ENCODE assay signal across 20 mouse cellular contexts in the genomic region with DNA sequence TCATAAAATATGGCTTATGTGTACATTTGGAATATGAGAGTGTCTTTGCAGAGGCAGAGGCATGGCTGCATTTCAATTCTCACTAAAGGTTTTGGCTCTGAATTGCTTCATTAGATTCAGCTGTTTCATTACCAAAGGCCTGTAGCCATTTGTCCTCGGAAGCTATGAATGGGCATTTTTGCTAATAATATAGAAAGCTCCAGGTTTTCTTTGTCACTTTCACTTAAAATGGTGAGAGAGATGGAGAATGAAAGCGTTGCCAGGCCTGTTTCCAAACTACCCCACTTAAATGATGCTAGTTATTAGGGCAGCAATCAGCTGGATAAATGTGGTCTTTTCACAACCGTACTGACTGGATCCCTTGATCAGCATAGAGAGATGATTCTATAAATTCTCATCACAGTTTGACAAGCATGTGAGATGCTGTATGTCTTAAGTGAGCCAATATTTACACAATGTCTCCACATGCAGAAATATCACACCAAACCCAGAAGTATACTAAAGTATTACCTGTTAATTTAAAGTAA.
DNase-seq lines count a peak whose midpoint lies in the region; ATAC-seq and TF ChIP-seq lines count a peak whose summit lies in the region.
"Had no signal": no experiment of that assay in that cellular context is flagged by ENCODE, and none has a peak within 500 bp of the region (broad histone marks: within the 10 kb centered on the region; RNA-seq: fewer than 3 reads in every experiment).

No protein-coding gene starts in this region.

- H3K4me3 ChIP-seq in forebrain, embryonic 14.5 days (ENCODE audit: low read depth, low read length), result no peak overlapping the region
- no peak overlapping the region for H3K4me3 ChIP-seq in forebrain, embryonic 10.5 days
- no peak overlapping the region for H3K4me3 ChIP-seq in forebrain, postnatal 0 days (ENCODE audit: low read depth, low read length)
- no peak overlapping the region for H3K4me3 ChIP-seq in midbrain, embryonic 13.5 days (replicated peaks)
- H3K4me3 ChIP-seq: embryonic facial prominence, embryonic 13.5 days; embryonic facial prominence, embryonic 15.5 days; erythroblast, embryonic 14.5 days had no signal

- DNase-seq in forebrain, embryonic 14.5 days (ENCODE audit: low spot score), result peak; percentile 74
- no peak for DNase-seq in forebrain, embryonic 10.5 days (ENCODE audit: extremely low spot score, low spot score)
- peak; percentile 18 for DNase-seq in adipocyte (ENCODE audit: low spot score)
- DNase-seq in brain, embryonic 14.5 days (ENCODE audit: low read depth), result peak; percentile 81
- DNase-seq in forebrain, postnatal 0 days, result peak; percentile 10
- DNase-seq in gastrocnemius, postnatal 25 days, result no peak
- DNase-seq: adrenal gland, adult 8-10 months; adrenal gland, postnatal 14 days; adrenal gland, postnatal 36 days; cerebellum, adult 11 months; cerebellum, adult 18-20 months; cerebellum, adult 8-10 months; cerebellum, adult 9-11 months; cerebellum, postnatal 14 days; cerebellum, postnatal 36 days; embryo, embryonic 11 days had no signal

- H3K36me3 ChIP-seq in forebrain, embryonic 14.5 days (ENCODE audit: control insufficient read depth, insufficient read depth, low read length), result no peaks in the 10 kb centered on the region
- H3K36me3 ChIP-seq in forebrain, embryonic 10.5 days (replicated peaks), result no peaks in the 10 kb centered on the region
- H3K36me3 ChIP-seq in forebrain, postnatal 0 days (ENCODE audit: insufficient read depth), result no peaks in the 10 kb centered on the region
- no peaks in the 10 kb centered on the region for H3K36me3 ChIP-seq in midbrain, embryonic 13.5 days
- H3K36me3 ChIP-seq: embryonic facial prominence, embryonic 13.5 days; embryonic facial prominence, embryonic 15.5 days had no signal

- no peaks in the 10 kb centered on the region for H3K9me3 ChIP-seq in forebrain, embryonic 14.5 days (replicated peaks; ENCODE audit: control insufficient read depth, low read length)
- no peaks in the 10 kb centered on the region for H3K9me3 ChIP-seq in forebrain, embryonic 10.5 days
- no peaks in the 10 kb centered on the region for H3K9me3 ChIP-seq in forebrain, postnatal 0 days (ENCODE audit: low read length)
- H3K9me3 ChIP-seq in midbrain, embryonic 13.5 days, result no peaks in the 10 kb centered on the region
- H3K9me3 ChIP-seq: embryonic facial prominence, embryonic 13.5 days; embryonic facial prominence, embryonic 15.5 days had no signal

- H3K9ac ChIP-seq in forebrain, embryonic 14.5 days (ENCODE audit: low read length), result no peak overlapping the region
- H3K9ac ChIP-seq in forebrain, postnatal 0 days, result no peak overlapping the region
- H3K9ac ChIP-seq in midbrain, embryonic 13.5 days (replicated peaks), result no peak overlapping the region
- H3K9ac ChIP-seq: embryonic facial prominence, embryonic 13.5 days; embryonic facial prominence, embryonic 15.5 days had no signal

- H3K27ac ChIP-seq in forebrain, embryonic 14.5 days (ENCODE audit: low read depth, low read length), result no peak overlapping the region
- no peak overlapping the region for H3K27ac ChIP-seq in forebrain, embryonic 10.5 days
- no peak overlapping the region for H3K27ac ChIP-seq in forebrain, postnatal 0 days (ENCODE audit: low read depth, low read length)
- no peak overlapping the region for H3K27ac ChIP-seq in midbrain, embryonic 13.5 days
- H3K27ac ChIP-seq: embryonic facial prominence, embryonic 13.5 days; embryonic facial prominence, embryonic 15.5 days had no signal

- no peaks in the 10 kb centered on the region for H3K27me3 ChIP-seq in forebrain, embryonic 14.5 days (replicated peaks; ENCODE audit: control insufficient read depth, insufficient read depth, low read length)
- no peaks in the 10 kb centered on the region for H3K27me3 ChIP-seq in forebrain, embryonic 10.5 days (ENCODE audit: poor library complexity, severe bottlenecking)
- no peaks in the 10 kb centered on the region for H3K27me3 ChIP-seq in forebrain, postnatal 0 days (ENCODE audit: insufficient read depth, low read length)
- no peaks in the 10 kb centered on the region for H3K27me3 ChIP-seq in midbrain, embryonic 13.5 days
- H3K27me3 ChIP-seq: embryonic facial prominence, embryonic 13.5 days; embryonic facial prominence, embryonic 15.5 days had no signal

- TF ChIP-seq POLR2A in brain, embryonic 14.5 days (IDR thresholded peaks at IDR 0.05; ENCODE audit: borderline replicate concordance, extremely low read depth, insufficient read depth, insufficient read length, poor library complexity, severe bottlenecking), result no peak

- H3K4me1 ChIP-seq in forebrain, embryonic 14.5 days (ENCODE audit: control insufficient read depth, insufficient read depth, low read length), result peaks cover 2% of the 10 kb centered on the region; the same call in 1 of the 2 replicates
- H3K4me1 ChIP-seq in forebrain, embryonic 10.5 days, result no peaks in the 10 kb centered on the region; the same call in 1 of the 2 replicates
- H3K4me1 ChIP-seq in forebrain, postnatal 0 days (ENCODE audit: insufficient read depth), result no peaks in the 10 kb centered on the region
- no peaks in the 10 kb centered on the region for H3K4me1 ChIP-seq in midbrain, embryonic 13.5 days (replicated peaks)
- H3K4me1 ChIP-seq: embryonic facial prominence, embryonic 15.5 days had no signal

- WGBS in forebrain, embryonic 14.5 days, result 19% methylated on average over 3 of the region's 3 CpGs
- WGBS in forebrain, embryonic 10.5 days, result 84% methylated on average over 3 of the region's 3 CpGs
- WGBS in forebrain, postnatal 0 days, result 18% methylated on average over 3 of the region's 3 CpGs
- 76% methylated on average over 3 of the region's 3 CpGs for WGBS in midbrain, embryonic 13.5 days

- ATAC-seq in forebrain, embryonic 14.5 days, result peak; percentile 44; the same call in 1 of the 2 replicates
- ATAC-seq in forebrain, postnatal 0 days, result no peak
- ATAC-seq in midbrain, embryonic 13.5 days, result no peak

- H3K4me2 ChIP-seq in forebrain, embryonic 14.5 days (ENCODE audit: low read length), result no peak overlapping the region
- H3K4me2 ChIP-seq in forebrain, postnatal 0 days (ENCODE audit: low read depth), result no peak overlapping the region
- H3K4me2 ChIP-seq in midbrain, embryonic 13.5 days (replicated peaks), result no peak overlapping the region
- H3K4me2 ChIP-seq: embryonic facial prominence, embryonic 13.5 days; embryonic facial prominence, embryonic 15.5 days had no signal

- no peak for TF ChIP-seq CTCF in brain, embryonic 14.5 days (IDR thresholded peaks at IDR 0.05; ENCODE audit: borderline replicate concordance, extremely low read depth, insufficient read depth, insufficient read length)
- no peak for TF ChIP-seq CTCF in forebrain, postnatal 0 days (IDR thresholded peaks at IDR 0.05; ENCODE audit: low read depth)

Comparison
In these comparisons a context has a peak if more than half of its experiments do, and no peak if none do; other contexts are left out.
1. DNase-seq: peak in forebrain, embryonic 14.5 days (single experiment), adipocyte (single experiment), brain, embryonic 14.5 days (single experiment) and forebrain, postnatal 0 days (single experiment); none in forebrain, embryonic 10.5 days (single experiment) and gastrocnemius, postnatal 25 days (single experiment).